Mouse (Mus musculus) small intestine, adult 2 months (tissue): ENCODE data around the gene Psmb9. TPM values are rescaled to one million over a fixed set of nuclear protein-coding genes. Genes with fewer than 3 reads are reported as not detected.

Experiments
- H3K27ac ChIP-seq: fragments of 200-500 bp; 2 replicates; pipeline ENCODE4 v1.5.1; 2012; ENCODE audit warnings: low read depth, low read length, control low read depth, inconsistent platforms; ENCODE audit not compliant: insufficient read depth
- H3K27me3 ChIP-seq: fragments of 200-500 bp; 2 replicates; pipeline ENCODE4 v1.6.1; 2012; ENCODE audit warnings: mild to moderate bottlenecking, moderate library complexity, low read length, inconsistent platforms; ENCODE audit not compliant: control insufficient read depth, insufficient read depth
- H3K36me3 ChIP-seq: fragments of 200-500 bp; 2 replicates; pipeline ENCODE4 v1.6.1; 2012; ENCODE audit warnings: mild to moderate bottlenecking, low read length, control low read depth, inconsistent platforms; ENCODE audit not compliant: control insufficient read depth, insufficient read depth
- H3K4me1 ChIP-seq: fragments of 200-500 bp; 2 replicates; pipeline ENCODE4 v1.6.1; 2012; ENCODE audit warnings: low read length, inconsistent platforms, mixed read lengths; ENCODE audit not compliant: control insufficient read depth, insufficient read depth, insufficient read length
- H3K4me3 ChIP-seq: fragments of 200-500 bp; 2 replicates; pipeline ENCODE4 v1.5.1; 2012; ENCODE audit warnings: low read depth, mild to moderate bottlenecking, control low read depth, inconsistent platforms, low read length, moderate library complexity
- CTCF ChIP-seq: fragments of 200-500 bp; IDR thresholded peaks from 2 replicates; pipeline ENCODE4 v1.5.1; 2012; ENCODE audit warnings: low read depth, mild to moderate bottlenecking, control low read depth, inconsistent platforms, low read length, moderate library complexity, mixed read lengths; ENCODE audit not compliant: insufficient replicate concordance, insufficient read length; ENCODE audit errors: extremely low read depth
- POLR2A ChIP-seq: fragments of 200-500 bp; IDR thresholded peaks from 2 replicates; pipeline ENCODE4 v1.6.1; 2012; ENCODE audit warnings: low read depth, mild to moderate bottlenecking, control low read depth, inconsistent platforms, low read length, moderate library complexity
- WGBS: fragments of 180-500 bp; shearing (Covaris S2); methylation state at CpG from one replicate; pipeline ENCODE4 v1.1.7; 2018; 5-methylcytosine and 5-hydroxymethylcytosine counted together
- polyA plus RNA-seq: library from polyadenylated mRNA; depleted of rRNA; stranded (reverse); fragments of >200 nt; gene quantifications from 2 replicates; pipeline ENCODE4 v1.2.3, GENCODE M21; 2012

Gene Psmb9
- polyA plus RNA-seq, 1 experiment: 204 TPM

- WGBS: 50% methylated on average over 7 of the region's 7 CpGs
- TF ChIP-seq CTCF (no peak), POLR2A (no peak)
- Histone ChIP-seq H3K4me3 (no peak within 1 kb of the TSS), H3K4me1 (no peaks in the 10 kb centered on the region; the same call in 1 of the 2 replicates), H3K27ac (peak within 1 kb of the TSS; percentile 72), H3K36me3 (no peaks in the 10 kb centered on the region), H3K27me3 (no peaks in the 10 kb centered on the region)
Measured at GRCm38 (mm10) chr17:34143033-34143432, 44.5 kb downstream of the Psmb9 start, which contains the start of gene H2-DMb2. Gene H2-DMb2, plus strand, starts transcription at chr17:34143307.

- 81% methylated on average over 7 of the region's 7 CpGs for WGBS
- Histone ChIP-seq H3K36me3 (no peaks in the 10 kb centered on the region), H3K27me3 (no peaks in the 10 kb centered on the region), H3K27ac (peak overlapping the region; percentile 72), H3K4me1 (no peaks in the 10 kb centered on the region; the same call in 1 of the 2 replicates), H3K4me3 (no peak overlapping the region)
- no peak for TF ChIP-seq CTCF
- no peak for TF ChIP-seq POLR2A
Measured at GRCm38 (mm10) chr17:34142456-34143010, 45.0 kb downstream of the Psmb9 start.

- 63% methylated on average over 4 of the region's 4 CpGs for WGBS
- TF ChIP-seq POLR2A (no peak), CTCF (no peak)
- H3K27me3 ChIP-seq: no peaks in the 10 kb centered on the region
Measured at GRCm38 (mm10) chr17:34141448-34141847, 46.1 kb downstream of the Psmb9 start.

GRCm38 (mm10) chr17:34140240-34140639, 47.3 kb downstream of the Psmb9 start:
- Histone ChIP-seq H3K4me1 (peaks cover 4% of the 10 kb centered on the region; the same call in 1 of the 2 replicates), H3K36me3 (no peaks in the 10 kb centered on the region), H3K27ac (no peak overlapping the region), H3K4me3 (no peak overlapping the region), H3K27me3 (no peaks in the 10 kb centered on the region)
- TF ChIP-seq POLR2A: no peak
- no peak for TF ChIP-seq CTCF
- 18% methylated on average over 5 of the region's 5 CpGs for WGBS

More at GRCm38 (mm10) chr17:34141448-34141847, 46.1 kb downstream of the Psmb9 start:
- Histone ChIP-seq H3K4me3 (no peak overlapping the region), H3K4me1 (peaks cover 4% of the 10 kb centered on the region; the same call in 1 of the 2 replicates), H3K36me3 (no peaks in the 10 kb centered on the region), H3K27ac (no peak overlapping the region)

- Histone ChIP-seq H3K4me3 (peak overlapping the region; percentile 45), H3K4me1 (peaks cover 4% of the 10 kb centered on the region; the same call in 1 of the 2 replicates), H3K27me3 (no peaks in the 10 kb centered on the region), H3K36me3 (no peaks in the 10 kb centered on the region), H3K27ac (no peak overlapping the region)
- TF ChIP-seq POLR2A: no peak
- TF ChIP-seq CTCF: no peak
- 5% methylated on average over 16 of the region's 16 CpGs for WGBS
Measured at GRCm38 (mm10) chr17:34139416-34139815, 48.1 kb downstream of the Psmb9 start.

GRCm38 (mm10) chr17:34138655-34139054, 48.9 kb downstream of the Psmb9 start:
- H3K27ac ChIP-seq: no peak overlapping the region
- peaks cover 4% of the 10 kb centered on the region; the same call in 1 of the 2 replicates for H3K4me1 ChIP-seq
- WGBS: 86% methylated on average over 7 of the region's 7 CpGs
- no peak overlapping the region for H3K4me3 ChIP-seq
- H3K27me3 ChIP-seq: no peaks in the 10 kb centered on the region
- no peaks in the 10 kb centered on the region for H3K36me3 ChIP-seq
- TF ChIP-seq POLR2A (no peak), CTCF (no peak)

- no peak for TF ChIP-seq CTCF
- no peak overlapping the region for H3K27ac ChIP-seq
- 77% methylated on average over 7 of the region's 7 CpGs for WGBS
Measured at GRCm38 (mm10) chr17:34137601-34138000, 50.0 kb downstream of the Psmb9 start.

More at GRCm38 (mm10) chr17:34137601-34138000, 50.0 kb downstream of the Psmb9 start:
- Histone ChIP-seq H3K4me3 (no peak overlapping the region), H3K36me3 (no peaks in the 10 kb centered on the region), H3K4me1 (peaks cover 4% of the 10 kb centered on the region; the same call in 1 of the 2 replicates), H3K27me3 (no peaks in the 10 kb centered on the region)
